Mouse (Mus musculus) cerebellum, adult 2 months (tissue): ENCODE measurements around the gene Tcf15.

ENCODE experiments used
- CTCF ChIP-seq: fragments of 200-500 bp; IDR thresholded peaks from 2 replicates; pipeline ENCODE4 v1.5.1; 2011; ENCODE audit warnings: low read depth, mild to moderate bottlenecking, control low read depth, low read length, moderate library complexity, borderline replicate concordance; ENCODE audit not compliant: insufficient read depth
- POLR2A ChIP-seq: fragments of 200-500 bp; IDR thresholded peaks from 2 replicates; pipeline ENCODE4 v1.6.1; 2011; ENCODE audit warnings: low read length, control low read depth, borderline replicate concordance; ENCODE audit not compliant: insufficient read depth

- TF ChIP-seq POLR2A, result no peak
- TF ChIP-seq CTCF, result no peak
These were observed 30.9 kb upstream of the Tcf15 start for GRCm38 (mm10) chr2:152112490-152112889.
